Comparison of ENCODE assay signal across 25 mouse cellular contexts in genomic region chr10:95449033-95449432, GRCm38 (mm10).
"Had no signal": no experiment of that assay in that cellular context is flagged by ENCODE, and none has a peak within 500 bp of the region (broad histone marks: within the 10 kb centered on the region; RNA-seq: fewer than 3 reads in every experiment).

No protein-coding gene starts in this region.

- H3K27ac ChIP-seq: gastrocnemius, adult 2 months; heart, adult 2 months; hindbrain, embryonic 13.5 days; hindbrain, embryonic 15.5 days; hindbrain, postnatal 0 days; kidney, embryonic 15.5 days; kidney, postnatal 0 days; limb, embryonic 12.5 days; liver, embryonic 13.5 days; liver, embryonic 15.5 days had no signal

- H3K36me3 ChIP-seq: hindbrain, embryonic 13.5 days; hindbrain, embryonic 15.5 days; kidney, embryonic 15.5 days; limb, embryonic 12.5 days; liver, embryonic 13.5 days; liver, embryonic 15.5 days had no signal

- H3K27me3 ChIP-seq: hindbrain, embryonic 13.5 days; hindbrain, embryonic 15.5 days; kidney, embryonic 15.5 days; limb, embryonic 12.5 days; liver, embryonic 13.5 days; liver, embryonic 15.5 days had no signal

- ATAC-seq: hindbrain, postnatal 0 days; intestine, embryonic 16.5 days; liver, postnatal 0 days had no signal

- H3K4me1 ChIP-seq: hindbrain, embryonic 13.5 days; hindbrain, embryonic 15.5 days; kidney, embryonic 15.5 days; limb, embryonic 12.5 days; liver, embryonic 13.5 days; liver, embryonic 15.5 days had no signal

- H3K4me3 ChIP-seq: gastrocnemius, adult 2 months; heart, adult 2 months; hindbrain, embryonic 13.5 days; hindbrain, embryonic 15.5 days; kidney, embryonic 15.5 days; limb, embryonic 12.5 days; liver, embryonic 13.5 days; liver, embryonic 15.5 days had no signal

- DNase-seq: gastrocnemius, adult 2 months; gastrocnemius, postnatal 10 days; gastrocnemius, postnatal 25 days; heart, adult 11 months; heart, adult 2 months; heart, postnatal 10 days; kidney, adult 11 months; kidney, adult 2 months; kidney, adult 9 months; kidney, postnatal 14 days; kidney, postnatal 36 days; layer of hippocampus, adult 9-11 months; layer of hippocampus, postnatal 36 days; left cerebral cortex, postnatal 4 days; liver; liver, embryonic 13.5 days; liver, postnatal 0 days had no signal

- H3K9me3 ChIP-seq: hindbrain, embryonic 13.5 days; hindbrain, embryonic 15.5 days; kidney, embryonic 15.5 days; limb, embryonic 12.5 days; liver, embryonic 13.5 days; liver, embryonic 15.5 days had no signal
